Mouse (Mus musculus): Measurements from ENCODE around the gene Tmprss15. TPM values are rescaled to one million over a fixed set of nuclear protein-coding genes. Genes with fewer than 3 reads are reported as not detected.

The Tmprss15 gene
- polyA plus RNA-seq (2012; rRNA removed), result not detected in 2 replicates

- DNase-seq (ENCODE audit: low read depth, low spot score), result no peak
- 69% methylated on average over 4 of the region's 4 CpGs for WGBS
These were observed at the start of gene Tmprss15 for GRCm38 (mm10) chr16:79090997-79091396. Gene Tmprss15 (minus strand): TSS chr16:79091097.

GRCm38 (mm10) chr16:79114879-79115278 is 24.0 kb upstream of the Tmprss15 start:
- 88% methylated on average over 1 of the region's 1 CpGs for WGBS
- no peak for DNase-seq (ENCODE audit: low read depth, low spot score)

GRCm38 (mm10) chr16:79109516-79109915 is 18.6 kb upstream of the Tmprss15 start:
- DNase-seq (ENCODE audit: low read depth, low spot score), result no peak

GRCm38 (mm10) chr16:79108969-79109368 is 18.1 kb upstream of the Tmprss15 start:
- 67% methylated on average over 5 of the region's 5 CpGs for WGBS
- no peak for DNase-seq (ENCODE audit: low read depth, low spot score)

More at GRCm38 (mm10) chr16:79109516-79109915, 18.6 kb upstream of the Tmprss15 start:
- 21% methylated on average over 1 of the region's 1 CpGs for WGBS

GRCm38 (mm10) chr16:79100325-79100724 is 9.4 kb upstream of the Tmprss15 start:
- WGBS, result 80% methylated on average over 2 of the region's 2 CpGs
- DNase-seq (ENCODE audit: low read depth, low spot score), result no peak

GRCm38 (mm10) chr16:79098321-79098720 is 7.4 kb upstream of the Tmprss15 start:
- WGBS, result 92% methylated on average over 2 of the region's 2 CpGs

GRCm38 (mm10) chr16:79086550-79086949 is 4.3 kb downstream of the Tmprss15 start:
- DNase-seq (ENCODE audit: low read depth, low spot score), result no peak
- WGBS, result 78% methylated on average over 6 of the region's 6 CpGs

More at GRCm38 (mm10) chr16:79098321-79098720, 7.4 kb upstream of the Tmprss15 start:
- no peak for DNase-seq (ENCODE audit: low read depth, low spot score)

GRCm38 (mm10) chr16:79063848-79064247 is 27.0 kb downstream of the Tmprss15 start:
- DNase-seq (ENCODE audit: low read depth, low spot score), result no peak

GRCm38 (mm10) chr16:79058775-79059558 is 31.9 kb downstream of the Tmprss15 start:
- WGBS, result 39% methylated on average over 12 of the region's 12 CpGs

More at GRCm38 (mm10) chr16:79063848-79064247, 27.0 kb downstream of the Tmprss15 start:
- 76% methylated on average over 1 of the region's 1 CpGs for whole genome bisulfite sequencing

GRCm38 (mm10) chr16:79032593-79032992 is 58.3 kb downstream of the Tmprss15 start:
- no peak for DNase-seq (ENCODE audit: low read depth, low spot score)
- WGBS, result 24% methylated on average over 2 of the region's 2 CpGs

More at GRCm38 (mm10) chr16:79058775-79059558, 31.9 kb downstream of the Tmprss15 start:
- DNase-seq (ENCODE audit: low read depth, low spot score), result no peak

GRCm38 (mm10) chr16:79002812-79003211 is 88.1 kb downstream of the Tmprss15 start:
- no peak for DNase-seq (ENCODE audit: low read depth, low spot score)
- 43% methylated on average over 2 of the region's 2 CpGs for WGBS

GRCm38 (mm10) chr16:79001679-79002078 is 89.2 kb downstream of the Tmprss15 start:
- DNase-seq (ENCODE audit: low read depth, low spot score), result no peak
- 80% methylated on average over 9 of the region's 9 CpGs for WGBS

- no peak for DNase-seq (ENCODE audit: low read depth, low spot score)
- 71% methylated on average over 8 of the region's 8 CpGs for WGBS
These were observed 114.5 kb downstream of the Tmprss15 start for GRCm38 (mm10) chr16:78976384-78976783.

GRCm38 (mm10) chr16:78974099-78974498 is 116.8 kb downstream of the Tmprss15 start:
- WGBS, result 38% methylated on average over 13 of the region's 13 CpGs
- DNase-seq (ENCODE audit: low read depth, low spot score), result no peak

GRCm38 (mm10) chr16:78969091-78969731 is 121.7 kb downstream of the Tmprss15 start:
- whole genome bisulfite sequencing, result 25% methylated on average over 13 of the region's 13 CpGs
- no peak for DNase-seq (ENCODE audit: low read depth, low spot score)

GRCm38 (mm10) chr16:78957434-78957833 is 133.5 kb downstream of the Tmprss15 start:
- 42% methylated on average over 2 of the region's 2 CpGs for WGBS
- DNase-seq (ENCODE audit: low read depth, low spot score), result no peak

- DNase-seq (ENCODE audit: low read depth, low spot score), result no peak
- WGBS, result 65% methylated on average over 4 of the region's 4 CpGs
These were observed 140.5 kb downstream of the Tmprss15 start for GRCm38 (mm10) chr16:78950359-78950758.

- WGBS, result 69% methylated on average over 8 of the region's 8 CpGs
These were observed 153.1 kb downstream of the Tmprss15 start for GRCm38 (mm10) chr16:78937755-78938154.

GRCm38 (mm10) chr16:78934298-78934697 is 156.6 kb downstream of the Tmprss15 start:
- no peak for DNase-seq (ENCODE audit: low read depth, low spot score)
- whole genome bisulfite sequencing, result 93% methylated on average over 2 of the region's 2 CpGs

More at GRCm38 (mm10) chr16:78937755-78938154, 153.1 kb downstream of the Tmprss15 start:
- no peak for DNase-seq (ENCODE audit: low read depth, low spot score)

GRCm38 (mm10) chr16:78931287-78932025 is 159.4 kb downstream of the Tmprss15 start:
- WGBS, result 11% methylated on average over 16 of the region's 16 CpGs
- DNase-seq (ENCODE audit: low read depth, low spot score), result no peak

All from large intestine, adult 2 months (tissue).